Mouse (Mus musculus) T-cell, adult 66 days (primary cell): Measurements from ENCODE around the gene Pon3. TPM values are rescaled to one million over a fixed set of nuclear protein-coding genes. Genes with fewer than 3 reads are reported as not detected.

Experiments used
- total RNA-seq, 2 experiments: library from RNA; stranded (reverse); gene quantifications; 3 replicates in 1 of 2; 4 replicates in 1 of 2; pipeline ENCODE4 v1.2.4; 2023

Gene Pon3
- total RNA-seq: 1 to 10 TPM; 2.4 to 4.5 TPM

DNA sequence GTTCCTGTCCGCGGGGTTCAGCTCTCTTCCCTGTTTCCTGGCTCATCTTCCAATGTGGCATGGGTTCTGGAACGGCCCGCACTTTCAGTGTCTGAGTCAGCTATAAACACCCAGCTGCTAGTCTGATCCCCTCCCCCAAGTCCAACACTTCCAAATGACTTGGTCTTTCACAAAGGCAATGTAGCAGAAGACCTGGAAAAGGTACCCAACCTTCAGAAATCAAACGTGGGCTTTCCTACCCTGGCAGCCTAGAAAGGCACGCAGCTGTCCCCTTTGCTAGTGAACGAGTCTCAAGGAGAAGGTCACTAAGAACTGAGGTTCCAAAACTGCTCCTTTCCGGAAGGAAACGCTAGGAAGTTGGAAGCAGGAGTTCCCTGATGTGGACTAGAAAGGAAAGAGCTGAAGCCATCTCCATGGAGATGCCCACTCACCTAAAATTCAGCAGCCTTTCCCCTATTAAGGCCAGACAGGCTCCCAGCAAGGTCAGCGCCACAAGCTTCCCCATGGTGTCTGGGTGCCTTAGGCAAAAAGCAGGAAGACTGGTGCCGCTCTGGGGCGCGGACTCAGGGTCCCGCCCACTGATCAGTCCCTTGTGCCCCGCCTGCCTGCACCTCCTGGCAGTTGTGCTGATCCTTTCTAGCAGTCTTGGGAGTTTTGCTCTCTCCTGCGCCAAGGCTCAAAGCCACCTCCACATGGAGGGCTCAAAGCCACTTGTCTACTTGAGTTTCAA, at the start of gene Pon3:
Pon3 (minus strand) TSS at position 565 of the 730 bp plus-strand sequence.

DNA sequence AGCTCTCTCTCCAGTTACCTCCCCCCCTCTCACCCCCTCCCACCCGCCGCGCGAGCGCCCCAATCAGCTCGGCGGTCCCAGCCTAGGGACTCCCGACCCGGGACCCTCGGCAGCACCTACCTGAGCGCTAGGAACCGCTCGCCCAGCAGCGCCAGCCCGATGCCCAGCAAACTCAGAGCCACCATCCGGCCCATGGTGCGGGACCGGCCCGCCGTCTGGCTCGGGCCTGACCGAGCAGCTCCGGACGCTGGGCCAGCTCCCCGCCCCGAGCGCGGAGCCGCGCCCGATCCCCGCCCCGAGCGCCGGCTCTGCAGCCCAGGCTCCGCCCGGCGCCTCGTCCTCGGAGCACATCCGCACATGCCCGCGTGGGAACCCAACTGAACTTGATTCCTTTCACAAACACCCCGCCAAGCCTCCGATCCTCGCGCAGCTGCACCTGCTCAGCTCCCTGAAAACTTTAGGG, 42.0 kb upstream of the Pon3 start, which contains the start of gene Pon2:
Pon2 (minus strand) TSS at position 364 of the 463 bp plus-strand sequence.

DNA sequence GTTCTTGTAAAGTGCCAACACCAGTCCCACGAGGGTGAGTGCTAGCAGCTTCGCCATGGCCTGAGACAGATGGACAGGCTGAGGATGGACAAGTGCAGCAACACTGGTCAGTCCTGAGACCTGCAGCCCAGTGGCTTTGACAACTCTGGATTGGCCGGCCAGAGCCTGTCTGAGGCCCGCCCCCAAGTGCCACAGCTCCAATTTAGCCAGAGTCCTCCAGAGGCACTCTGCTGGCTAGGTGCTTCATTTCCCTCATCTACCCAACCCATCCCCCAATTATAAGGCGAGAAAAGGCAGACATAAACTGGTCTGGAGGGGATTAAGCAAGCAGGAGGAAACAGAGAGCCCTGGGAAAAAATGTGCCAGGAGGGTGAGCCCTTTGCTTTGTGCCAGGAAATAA, 62.4 kb downstream of the Pon3 start, which contains the start of gene Pon1:
Pon1 (minus strand) TSS at position 254 of the 400 bp plus-strand sequence.

Other genes starting within 250 kb of the Pon3 start
- gene Pon1, start 62.3 kb downstream of the Pon3 start, total RNA-seq: not detected
- gene Pon2, start 42.2 kb upstream of the Pon3 start, total RNA-seq: 10 to 100 TPM; 32.6 to 33.8 TPM
- gene Asb4, start 127.1 kb upstream of the Pon3 start, total RNA-seq: not detected
- not detected for gene Pdk4, start 240.0 kb upstream of the Pon3 start, total RNA-seq